Mouse (Mus musculus): ENCODE data around the gene Dhps. TPM values are rescaled to one million over a fixed set of nuclear protein-coding genes. Genes with fewer than 3 reads are reported as not detected.
A peak's percentile ranks its signal among the peaks of the same experiment; 100 is the strongest.

Gene Dhps
- polyA plus RNA-seq, 1 experiment from 2014 or later: 85.8 TPM

- Histone ChIP-seq H3K27me3 (ENCODE audit: control insufficient read depth, insufficient read depth, low read length) (no peaks in the 10 kb centered on the region), H3K4me2 (replicated peaks; ENCODE audit: low read depth, low read length) (no peak overlapping the region), H3K36me3 (ENCODE audit: control insufficient read depth, insufficient read depth, low read length) (peaks cover 42% of the 10 kb centered on the region), H3K4me1 (ENCODE audit: control insufficient read depth, insufficient read depth, low read length) (peaks cover 13% of the 10 kb centered on the region), H3K9me3 (ENCODE audit: control insufficient read depth, low read length) (no peaks in the 10 kb centered on the region), H3K4me3 (ENCODE audit: low read length) (no peak overlapping the region), H3K27ac (ENCODE audit: low read depth, low read length) (no peak overlapping the region), H3K9ac (ENCODE audit: low read depth, low read length) (no peak overlapping the region)
- no peak for ATAC-seq (ENCODE audit: low FRiP score, low TSS enrichment)
- WGBS: 71% methylated on average over 1 of the region's 1 CpGs
Observed at GRCm38 (mm10) chr8:85033867-85034266, 37.7 kb upstream of the Dhps start.

- H3K27ac ChIP-seq (ENCODE audit: low read depth, low read length): no peak overlapping the region; the same call in 1 of the 2 replicates
- peak overlapping the region; percentile 89 for H3K4me3 ChIP-seq (ENCODE audit: low read length)
- no peaks in the 10 kb centered on the region for H3K27me3 ChIP-seq (ENCODE audit: control insufficient read depth, insufficient read depth, low read length)
- ATAC-seq (ENCODE audit: low FRiP score, low TSS enrichment): no peak
- H3K9ac ChIP-seq (ENCODE audit: low read depth, low read length): peak overlapping the region; percentile 84
- H3K36me3 ChIP-seq (ENCODE audit: control insufficient read depth, insufficient read depth, low read length): peaks cover 36% of the 10 kb centered on the region
- WGBS: 3% methylated on average over 13 of the region's 13 CpGs
- H3K9me3 ChIP-seq (ENCODE audit: control insufficient read depth, low read length): no peaks in the 10 kb centered on the region
- H3K4me2 ChIP-seq (replicated peaks; ENCODE audit: low read depth, low read length): peak overlapping the region; percentile 84
- peaks cover 13% of the 10 kb centered on the region; the same call in 1 of the 2 replicates for H3K4me1 ChIP-seq (ENCODE audit: control insufficient read depth, insufficient read depth, low read length)
Observed at GRCm38 (mm10) chr8:85034764-85035163, 36.8 kb upstream of the Dhps start.

GRCm38 (mm10) chr8:85035165-85035727 is 36.3 kb upstream of the Dhps start:
- 5% methylated on average over 12 of the region's 12 CpGs for WGBS
- no peaks in the 10 kb centered on the region for H3K27me3 ChIP-seq (ENCODE audit: control insufficient read depth, insufficient read depth, low read length)
- H3K9ac ChIP-seq (ENCODE audit: low read depth, low read length): peak overlapping the region; percentile 84
- H3K4me2 ChIP-seq (replicated peaks; ENCODE audit: low read depth, low read length): peak overlapping the region; percentile 84
- H3K9me3 ChIP-seq (ENCODE audit: control insufficient read depth, low read length): no peaks in the 10 kb centered on the region
- ATAC-seq (ENCODE audit: low FRiP score, low TSS enrichment): no peak
- H3K4me3 ChIP-seq (ENCODE audit: low read length): peak overlapping the region; percentile 89
- peaks cover 13% of the 10 kb centered on the region; the same call in 1 of the 2 replicates for H3K4me1 ChIP-seq (ENCODE audit: control insufficient read depth, insufficient read depth, low read length)
- H3K36me3 ChIP-seq (ENCODE audit: control insufficient read depth, insufficient read depth, low read length): peaks cover 36% of the 10 kb centered on the region
- peak overlapping the region; percentile 96 for H3K27ac ChIP-seq (ENCODE audit: low read depth, low read length)

GRCm38 (mm10) chr8:85035728-85036310 is 35.7 kb upstream of the Dhps start:
- ATAC-seq (ENCODE audit: low FRiP score, low TSS enrichment): no peak
- Histone ChIP-seq H3K4me2 (replicated peaks; ENCODE audit: low read depth, low read length) (peak overlapping the region; percentile 84), H3K27ac (ENCODE audit: low read depth, low read length) (peak overlapping the region; percentile 96), H3K27me3 (ENCODE audit: control insufficient read depth, insufficient read depth, low read length) (no peaks in the 10 kb centered on the region), H3K9ac (ENCODE audit: low read depth, low read length) (peak overlapping the region; percentile 84), H3K4me1 (ENCODE audit: control insufficient read depth, insufficient read depth, low read length) (peaks cover 13% of the 10 kb centered on the region; the same call in 1 of the 2 replicates), H3K36me3 (ENCODE audit: control insufficient read depth, insufficient read depth, low read length) (peaks cover 37% of the 10 kb centered on the region), H3K4me3 (ENCODE audit: low read length) (peak overlapping the region; percentile 89), H3K9me3 (ENCODE audit: control insufficient read depth, low read length) (no peaks in the 10 kb centered on the region)
- 1% methylated on average over 15 of the region's 15 CpGs for WGBS

GRCm38 (mm10) chr8:85036381-85036717 is 35.2 kb upstream of the Dhps start:
- Histone ChIP-seq H3K9ac (ENCODE audit: low read depth, low read length) (peak overlapping the region; percentile 84), H3K9me3 (ENCODE audit: control insufficient read depth, low read length) (no peaks in the 10 kb centered on the region)
- ATAC-seq (ENCODE audit: low FRiP score, low TSS enrichment): peak; percentile 30; the same call in 1 of the 2 replicates

GRCm38 (mm10) chr8:85036718-85037365 is 34.7 kb upstream of the Dhps start, which contains the start of gene Tnpo2:
Gene Tnpo2 (plus strand): TSS chr8:85036915.
- WGBS: under 1% methylated on average over 59 of the region's 59 CpGs
- Histone ChIP-seq H3K36me3 (ENCODE audit: control insufficient read depth, insufficient read depth, low read length) (peaks cover 38% of the 10 kb centered on the region), H3K9ac (ENCODE audit: low read depth, low read length) (peak within 1 kb of the TSS; percentile 84), H3K4me2 (replicated peaks; ENCODE audit: low read depth, low read length) (peak within 1 kb of the TSS; percentile 86), H3K4me3 (ENCODE audit: low read length) (peak within 1 kb of the TSS; percentile 89), H3K27ac (ENCODE audit: low read depth, low read length) (peak within 1 kb of the TSS; percentile 96), H3K9me3 (ENCODE audit: control insufficient read depth, low read length) (no peaks in the 10 kb centered on the region), H3K4me1 (ENCODE audit: control insufficient read depth, insufficient read depth, low read length) (peaks cover 13% of the 10 kb centered on the region; the same call in 1 of the 2 replicates), H3K27me3 (ENCODE audit: control insufficient read depth, insufficient read depth, low read length) (no peaks in the 10 kb centered on the region)
- ATAC-seq (ENCODE audit: low FRiP score, low TSS enrichment): peak; percentile 92

More at GRCm38 (mm10) chr8:85036381-85036717, 35.2 kb upstream of the Dhps start:
- H3K4me3 ChIP-seq (ENCODE audit: low read length): peak overlapping the region; percentile 89
- H3K27me3 ChIP-seq (ENCODE audit: control insufficient read depth, insufficient read depth, low read length): no peaks in the 10 kb centered on the region
- 0% methylated on average over 9 of the region's 9 CpGs for WGBS
- H3K27ac ChIP-seq (ENCODE audit: low read depth, low read length): peak overlapping the region; percentile 96
- peaks cover 38% of the 10 kb centered on the region for H3K36me3 ChIP-seq (ENCODE audit: control insufficient read depth, insufficient read depth, low read length)
- peaks cover 13% of the 10 kb centered on the region; the same call in 1 of the 2 replicates for H3K4me1 ChIP-seq (ENCODE audit: control insufficient read depth, insufficient read depth, low read length)
- H3K4me2 ChIP-seq (replicated peaks; ENCODE audit: low read depth, low read length): peak overlapping the region; percentile 84

- Histone ChIP-seq H3K4me2 (replicated peaks; ENCODE audit: low read depth, low read length) (peak overlapping the region; percentile 86), H3K4me1 (ENCODE audit: control insufficient read depth, insufficient read depth, low read length) (peaks cover 13% of the 10 kb centered on the region; the same call in 1 of the 2 replicates), H3K9me3 (ENCODE audit: control insufficient read depth, low read length) (no peaks in the 10 kb centered on the region), H3K9ac (ENCODE audit: low read depth, low read length) (peak overlapping the region; percentile 84), H3K27me3 (ENCODE audit: control insufficient read depth, insufficient read depth, low read length) (no peaks in the 10 kb centered on the region), H3K4me3 (ENCODE audit: low read length) (peak overlapping the region; percentile 89), H3K27ac (ENCODE audit: low read depth, low read length) (peak overlapping the region; percentile 96), H3K36me3 (ENCODE audit: control insufficient read depth, insufficient read depth, low read length) (peaks cover 38% of the 10 kb centered on the region)
- 2% methylated on average over 14 of the region's 14 CpGs for WGBS
- peak; percentile 67; the same call in 1 of the 2 replicates for ATAC-seq (ENCODE audit: low FRiP score, low TSS enrichment)
Observed at GRCm38 (mm10) chr8:85037366-85037680, 34.2 kb upstream of the Dhps start.

- ATAC-seq (ENCODE audit: low FRiP score, low TSS enrichment): 0 out of 2 replicates have a peak, but pooled peaks have one; percentile 2
- under 1% methylated on average over 52 of the region's 57 CpGs for WGBS
- peak overlapping the region; percentile 86 for H3K4me2 ChIP-seq (replicated peaks; ENCODE audit: low read depth, low read length)
- H3K4me1 ChIP-seq (ENCODE audit: control insufficient read depth, insufficient read depth, low read length): peaks cover 13% of the 10 kb centered on the region; the same call in 1 of the 2 replicates
- peak overlapping the region; percentile 96 for H3K27ac ChIP-seq (ENCODE audit: low read depth, low read length)
- H3K27me3 ChIP-seq (ENCODE audit: control insufficient read depth, insufficient read depth, low read length): no peaks in the 10 kb centered on the region
- peak overlapping the region; percentile 89 for H3K4me3 ChIP-seq (ENCODE audit: low read length)
- peaks cover 35% of the 10 kb centered on the region for H3K36me3 ChIP-seq (ENCODE audit: control insufficient read depth, insufficient read depth, low read length)
- H3K9ac ChIP-seq (ENCODE audit: low read depth, low read length): peak overlapping the region; percentile 84
- H3K9me3 ChIP-seq (ENCODE audit: control insufficient read depth, low read length): no peaks in the 10 kb centered on the region
Observed at GRCm38 (mm10) chr8:85037681-85038531, 33.7 kb upstream of the Dhps start.
